Mouse (Mus musculus) cortical plate, adult 2 months (tissue): Measurements from ENCODE around the gene Pank1.

Experiments used
- CTCF ChIP-seq: fragments of 200-500 bp; IDR thresholded peaks from 2 replicates; pipeline ENCODE4 v1.5.1; 2011; ENCODE audit warnings: mild to moderate bottlenecking, control low read depth, low read length; ENCODE audit not compliant: insufficient read depth; ENCODE audit errors: extremely low read depth
- POLR2A ChIP-seq: fragments of 200-500 bp; IDR thresholded peaks from 2 replicates; pipeline ENCODE4 v1.6.1; 2011; ENCODE audit warnings: mild to moderate bottlenecking, low read length, control low read depth; ENCODE audit not compliant: insufficient read depth; ENCODE audit errors: extremely low read depth

DNA sequence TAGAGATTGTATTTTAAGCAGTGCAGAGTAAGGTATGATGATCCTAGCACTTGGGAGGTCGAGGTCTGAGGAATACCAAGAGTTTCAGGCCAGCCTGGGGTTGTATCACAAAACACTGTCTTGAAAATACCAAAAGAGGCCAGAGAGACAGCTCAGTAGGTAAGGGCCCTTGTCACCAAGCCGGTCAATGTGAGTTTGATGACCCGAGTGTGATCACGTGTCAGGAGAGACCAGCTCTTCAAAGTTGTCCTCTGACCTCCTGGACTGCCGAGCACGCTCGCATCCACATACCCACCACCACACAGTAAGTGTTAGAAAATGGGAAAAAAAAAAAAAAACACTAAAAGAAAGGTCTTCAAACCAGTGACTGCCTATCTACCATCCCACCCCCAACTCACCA, 2.6 kb downstream of the Pank1 start:
- TF ChIP-seq CTCF (no peak), POLR2A (no peak)
